Mouse (Mus musculus): ENCODE measurements at regions not wholly inside any gene's neighbourhood (a gene's known extent, or its start where the extent isn't known, plus 50 kb on each side); places are given as distances from the start of the nearest gene placed in this dataset.

GRCm38 (mm10) chr16:63958154-63958553 is 94.2 kb upstream of the Epha3 start:
- dilution Hi-C loops (cut with MboI; ENCODE audit: extremely low pct_ligation_motif_present, extremely low pct_unique_long_range_greater_than_20kb, low sequenced_read_pairs): no loop called here

GRCm38 (mm10) chr16:63925195-63925594 is 61.2 kb upstream of the Epha3 start:
- H3K9ac ChIP-seq (ENCODE audit: insufficient read depth, low read depth): no peak overlapping the region
- H3K9me3 ChIP-seq (replicated peaks; ENCODE audit: low read length): peaks cover 58% of the 10 kb centered on the region
- no peak for DNase-seq (ENCODE audit: extremely low read depth)
- H3K4me1 ChIP-seq (ENCODE audit: control insufficient read depth in 1 of 2, insufficient read depth in 2 of 2): no peaks in the 10 kb centered on the region
- dilution Hi-C loops (cut with MboI; ENCODE audit: extremely low pct_ligation_motif_present, extremely low pct_unique_long_range_greater_than_20kb, low sequenced_read_pairs): no loop called here
- H3K27ac ChIP-seq (ENCODE audit: insufficient read depth, low read depth): no peak overlapping the region
- no peaks in the 10 kb centered on the region for H3K79me2 ChIP-seq (replicated peaks; ENCODE audit: control insufficient read depth, extremely low read depth, insufficient read depth, poor library complexity, severe bottlenecking)
- TF ChIP-seq KAT2A (IDR thresholded peaks at IDR 0.05; ENCODE audit: insufficient replicate concordance, low read length): no peak
- TF ChIP-seq IRF4 (IDR thresholded peaks at IDR 0.05; ENCODE audit: low read depth, low read length): no peak
- no peak for TF ChIP-seq GABPA (IDR thresholded peaks at IDR 0.05; ENCODE audit: insufficient replicate concordance, low read depth, low read length)
- TF ChIP-seq PAX5 (IDR thresholded peaks at IDR 0.05; ENCODE audit: low read length): no peak
- no peak for TF ChIP-seq RAD21 (IDR thresholded peaks at IDR 0.05; ENCODE audit: low read depth, low read length)
- TF ChIP-seq SIN3A (IDR thresholded peaks at IDR 0.05; ENCODE audit: low read length): no peak
- no peak for TF ChIP-seq ZMIZ1 (IDR thresholded peaks at IDR 0.05; ENCODE audit: low read depth, low read length)
- no peak for TF ChIP-seq MEF2A (IDR thresholded peaks at IDR 0.05; ENCODE audit: borderline replicate concordance, low read depth, low read length)
- no peak for TF ChIP-seq JUND (conservative IDR thresholded peaks at IDR 0.05; ENCODE audit: low read depth, low read length)
- no peak for TF ChIP-seq CHD2 (IDR thresholded peaks at IDR 0.05; ENCODE audit: low read length)
- TF ChIP-seq MYC (IDR thresholded peaks at IDR 0.05; ENCODE audit: low read depth, low read length): no peak
- TF ChIP-seq USF2 (conservative IDR thresholded peaks at IDR 0.05; ENCODE audit: low read depth, low read length): no peak
- TF ChIP-seq HCFC1 (IDR thresholded peaks at IDR 0.05; ENCODE audit: low read depth, low read length): no peak
- no peak for TF ChIP-seq ELF1 (IDR thresholded peaks at IDR 0.05; ENCODE audit: low read depth, low read length)
- TF ChIP-seq EP300 (IDR thresholded peaks at IDR 0.05; ENCODE audit: low read length): no peak
- no peaks in the 10 kb centered on the region for H3K27me3 ChIP-seq (replicated peaks)
- no peak overlapping the region for H3K4me3 ChIP-seq (replicated peaks in 1 of 3; ENCODE audit: low read depth in 2 of 3, low read length in 2 of 3, poor library complexity in 1 of 3)
- in situ Hi-C loops (cut with MboI; ENCODE audit: low pct_ligation_motif_present, low pct_unique_long_range_greater_than_20kb, low sequenced_read_pairs): no loop called here
- no peaks in the 10 kb centered on the region for H3K36me3 ChIP-seq (replicated peaks in 1 of 2; ENCODE audit: control insufficient read depth in 1 of 2, insufficient read depth in 1 of 2, low read length in 1 of 2)
- no peak overlapping the region for H3K4me2 ChIP-seq (ENCODE audit: insufficient read depth, low read depth, poor library complexity, severe bottlenecking)

More at GRCm38 (mm10) chr16:63958154-63958553, 94.2 kb upstream of the Epha3 start:
- Histone ChIP-seq H3K4me2 (ENCODE audit: insufficient read depth, low read depth, poor library complexity, severe bottlenecking) (no peak overlapping the region), H3K4me1 (ENCODE audit: control insufficient read depth in 1 of 2, insufficient read depth in 2 of 2) (no peaks in the 10 kb centered on the region), H3K4me3 (replicated peaks in 1 of 3; ENCODE audit: low read depth in 2 of 3, low read length in 2 of 3, poor library complexity in 1 of 3) (no peak overlapping the region), H3K27me3 (replicated peaks) (no peaks in the 10 kb centered on the region), H3K9me3 (replicated peaks; ENCODE audit: low read length) (peaks cover 38% of the 10 kb centered on the region), H3K36me3 (replicated peaks in 1 of 2; ENCODE audit: control insufficient read depth in 1 of 2, insufficient read depth in 1 of 2, low read length in 1 of 2) (no peaks in the 10 kb centered on the region), H3K79me2 (replicated peaks; ENCODE audit: control insufficient read depth, extremely low read depth, insufficient read depth, poor library complexity, severe bottlenecking) (no peaks in the 10 kb centered on the region), H3K27ac (ENCODE audit: insufficient read depth, low read depth) (no peak overlapping the region), H3K9ac (ENCODE audit: insufficient read depth, low read depth) (no peak overlapping the region)
- TF ChIP-seq ELF1 (IDR thresholded peaks at IDR 0.05; ENCODE audit: low read depth, low read length): no peak
- no peak for TF ChIP-seq POLR2AphosphoS2 (IDR thresholded peaks at IDR 0.05; ENCODE audit: low read depth, low read length)
- no peak for TF ChIP-seq SMC3 (IDR thresholded peaks at IDR 0.05; ENCODE audit: low read depth, low read length)
- no peak for TF ChIP-seq NELFE (IDR thresholded peaks at IDR 0.05; ENCODE audit: low read depth, low read length)
- no peak for TF ChIP-seq ZKSCAN1 (IDR thresholded peaks at IDR 0.05; ENCODE audit: borderline replicate concordance, low read depth, low read length)
- no peak for TF ChIP-seq MAZ (IDR thresholded peaks at IDR 0.05; ENCODE audit: low read depth, low read length)
- TF ChIP-seq BHLHE40 (IDR thresholded peaks at IDR 0.05; ENCODE audit: low read depth, low read length): no peak
- no peak for TF ChIP-seq USF1 (IDR thresholded peaks at IDR 0.05; ENCODE audit: low read depth, low read length)
- no peak for TF ChIP-seq ZMIZ1 (IDR thresholded peaks at IDR 0.05; ENCODE audit: low read depth, low read length)
- TF ChIP-seq JUN (IDR thresholded peaks at IDR 0.05; ENCODE audit: insufficient read depth, low read depth, low read length): no peak
- no peak for TF ChIP-seq USF2 (conservative IDR thresholded peaks at IDR 0.05; ENCODE audit: low read depth, low read length)
- no peak for TF ChIP-seq RCOR1 (conservative IDR thresholded peaks at IDR 0.05; ENCODE audit: low read depth, low read length)
- no peak for TF ChIP-seq HCFC1 (IDR thresholded peaks at IDR 0.05; ENCODE audit: low read depth, low read length)
- TF ChIP-seq ZC3H11A (IDR thresholded peaks at IDR 0.05; ENCODE audit: low read depth, low read length): no peak
- TF ChIP-seq TCF12 (IDR thresholded peaks at IDR 0.05; ENCODE audit: low read depth, low read length): no peak
- DNase-seq (ENCODE audit: extremely low read depth): no peak
- in situ Hi-C loops (cut with MboI; ENCODE audit: low pct_ligation_motif_present, low pct_unique_long_range_greater_than_20kb, low sequenced_read_pairs): no loop called here
